Mouse (Mus musculus): ENCODE data around the gene Krt9. TPM values are rescaled to one million over a fixed set of nuclear protein-coding genes. Genes with fewer than 3 reads are reported as not detected.

The Krt9 gene
- total and polyA plus RNA-seq, 3 experiments = not detected

Other genes starting within 250 kb of the Krt9 start
- not detected in 2 replicates for gene Krtap9-5, start 244.8 kb downstream of the Krt9 start, total RNA-seq (2012; rRNA removed)
- not detected for gene Krtap9-5, start 244.8 kb downstream of the Krt9 start, polyA plus RNA-seq (2012; ENCODE audit: insufficient read depth in 1 of 2, insufficient read length in 2 of 2, low read depth in 1 of 2, low replicate concordance in 2 of 2, missing spikeins in 1 of 2)
- gene Krtap29-1, start 214.2 kb downstream of the Krt9 start, total RNA-seq (2012; rRNA removed) = not detected in 2 replicates
- gene Krtap29-1, start 214.2 kb downstream of the Krt9 start, polyA plus RNA-seq (2012; ENCODE audit: insufficient read depth in 1 of 2, insufficient read length in 2 of 2, low read depth in 1 of 2, low replicate concordance in 2 of 2, missing spikeins in 1 of 2) = not detected
- 0.08 TPM in 1 of 2 replicates, not detected in the other for gene Krtap16-1, start 206.6 kb downstream of the Krt9 start, total RNA-seq (2012; rRNA removed)
- not detected for gene Krtap16-1, start 206.6 kb downstream of the Krt9 start, polyA plus RNA-seq (2012; ENCODE audit: insufficient read depth in 1 of 2, insufficient read length in 2 of 2, low read depth in 1 of 2, low replicate concordance in 2 of 2, missing spikeins in 1 of 2)
- gene Krtap17-1, start 199.3 kb downstream of the Krt9 start, total RNA-seq (2012; rRNA removed) = not detected in 2 replicates
- not detected for gene Krtap17-1, start 199.3 kb downstream of the Krt9 start, polyA plus RNA-seq (2012; ENCODE audit: insufficient read depth in 1 of 2, insufficient read length in 2 of 2, low read depth in 1 of 2, low replicate concordance in 2 of 2, missing spikeins in 1 of 2)
- gene Krt33a, start 177.0 kb downstream of the Krt9 start, total RNA-seq (2012; rRNA removed) = not detected in 2 replicates
- not detected for gene Krt33a, start 177.0 kb downstream of the Krt9 start, polyA plus RNA-seq (2012; ENCODE audit: insufficient read depth in 1 of 2, insufficient read length in 2 of 2, low read depth in 1 of 2, low replicate concordance in 2 of 2, missing spikeins in 1 of 2)
- gene Krt33b, start 163.4 kb downstream of the Krt9 start, total RNA-seq (2012; rRNA removed) = not detected in 2 replicates
- not detected for gene Krt33b, start 163.4 kb downstream of the Krt9 start, polyA plus RNA-seq (2012; ENCODE audit: insufficient read depth in 1 of 2, insufficient read length in 2 of 2, low read depth in 1 of 2, low replicate concordance in 2 of 2, missing spikeins in 1 of 2)
- not detected in 2 replicates for gene Krt34, start 151.7 kb downstream of the Krt9 start, total RNA-seq (2012; rRNA removed)
- gene Krt34, start 151.7 kb downstream of the Krt9 start, polyA plus RNA-seq (2012; ENCODE audit: insufficient read depth in 1 of 2, insufficient read length in 2 of 2, low read depth in 1 of 2, low replicate concordance in 2 of 2, missing spikeins in 1 of 2) = not detected
- not detected in 2 replicates for gene Krt31, start 142.7 kb downstream of the Krt9 start, total RNA-seq (2012; rRNA removed)
- not detected for gene Krt31, start 142.7 kb downstream of the Krt9 start, polyA plus RNA-seq (2012; ENCODE audit: insufficient read depth in 1 of 2, insufficient read length in 2 of 2, low read depth in 1 of 2, low replicate concordance in 2 of 2, missing spikeins in 1 of 2)
- gene Krt32, start 105.0 kb downstream of the Krt9 start, total RNA-seq (2012; rRNA removed) = not detected in 2 replicates
- gene Krt32, start 105.0 kb downstream of the Krt9 start, polyA plus RNA-seq (2012; ENCODE audit: insufficient read depth in 1 of 2, insufficient read length in 2 of 2, low read depth in 1 of 2, low replicate concordance in 2 of 2, missing spikeins in 1 of 2) = not detected
- gene Krt35, start 97.0 kb downstream of the Krt9 start, total RNA-seq (2012; rRNA removed) = not detected in 2 replicates
- gene Krt35, start 97.0 kb downstream of the Krt9 start, polyA plus RNA-seq (2012; ENCODE audit: insufficient read depth in 1 of 2, insufficient read length in 2 of 2, low read depth in 1 of 2, low replicate concordance in 2 of 2, missing spikeins in 1 of 2) = not detected
- not detected in 2 replicates for gene Krt36, start 87.6 kb downstream of the Krt9 start, total RNA-seq (2012; rRNA removed)
- not detected for gene Krt36, start 87.6 kb downstream of the Krt9 start, polyA plus RNA-seq (2012; ENCODE audit: insufficient read depth in 1 of 2, insufficient read length in 2 of 2, low read depth in 1 of 2, low replicate concordance in 2 of 2, missing spikeins in 1 of 2)
- gene Krt13, start 71.7 kb downstream of the Krt9 start, total RNA-seq (2012; rRNA removed) = not detected in 2 replicates
- not detected for gene Krt13, start 71.7 kb downstream of the Krt9 start, polyA plus RNA-seq (2012; ENCODE audit: insufficient read depth in 1 of 2, insufficient read length in 2 of 2, low read depth in 1 of 2, low replicate concordance in 2 of 2, missing spikeins in 1 of 2)
- gene Krt15, start 57.3 kb downstream of the Krt9 start, total RNA-seq (2012; rRNA removed) = not detected in 2 replicates
- not detected for gene Krt15, start 57.3 kb downstream of the Krt9 start, polyA plus RNA-seq (2012; ENCODE audit: insufficient read depth in 1 of 2, insufficient read length in 2 of 2, low read depth in 1 of 2, low replicate concordance in 2 of 2, missing spikeins in 1 of 2)
- gene Krt19, start 44.6 kb downstream of the Krt9 start, total RNA-seq (2012; rRNA removed) = not detected in 2 replicates
- gene Krt19, start 44.6 kb downstream of the Krt9 start, polyA plus RNA-seq (2012; ENCODE audit: insufficient read depth in 1 of 2, insufficient read length in 2 of 2, low read depth in 1 of 2, low replicate concordance in 2 of 2, missing spikeins in 1 of 2) = not detected
- not detected in 2 replicates for gene Krt14, start 14.3 kb upstream of the Krt9 start, total RNA-seq (2012; rRNA removed)
- gene Krt14, start 14.3 kb upstream of the Krt9 start, polyA plus RNA-seq (2012; ENCODE audit: insufficient read depth in 1 of 2, insufficient read length in 2 of 2, low read depth in 1 of 2, low replicate concordance in 2 of 2, missing spikeins in 1 of 2) = not detected
- not detected in 2 replicates for gene Krt16, start 55.7 kb upstream of the Krt9 start, total RNA-seq (2012; rRNA removed)
- gene Krt16, start 55.7 kb upstream of the Krt9 start, polyA plus RNA-seq (2012; ENCODE audit: insufficient read depth in 1 of 2, insufficient read length in 2 of 2, low read depth in 1 of 2, low replicate concordance in 2 of 2, missing spikeins in 1 of 2) = not detected
- not detected in 2 replicates for gene Krt17, start 67.8 kb upstream of the Krt9 start, total RNA-seq (2012; rRNA removed)
- gene Krt17, start 67.8 kb upstream of the Krt9 start, polyA plus RNA-seq (2012; ENCODE audit: insufficient read depth in 1 of 2, insufficient read length in 2 of 2, low read depth in 1 of 2, low replicate concordance in 2 of 2, missing spikeins in 1 of 2) = not detected
- not detected in 2 replicates for gene Krt42, start 76.6 kb upstream of the Krt9 start, total RNA-seq (2012; rRNA removed)
- not detected for gene Krt42, start 76.6 kb upstream of the Krt9 start, polyA plus RNA-seq (2012; ENCODE audit: insufficient read depth in 1 of 2, insufficient read length in 2 of 2, low read depth in 1 of 2, low replicate concordance in 2 of 2, missing spikeins in 1 of 2)
- gene Eif1, start 126.6 kb upstream of the Krt9 start, total RNA-seq (2012; rRNA removed) = 320 and 383 TPM in 2 replicates
- 100 to 1,000 TPM; 289 to 926 TPM for gene Eif1, start 126.6 kb upstream of the Krt9 start, polyA plus RNA-seq (2012; ENCODE audit: insufficient read depth in 1 of 2, insufficient read length in 2 of 2, low read depth in 1 of 2, low replicate concordance in 2 of 2, missing spikeins in 1 of 2)
- gene Gast, start 141.2 kb upstream of the Krt9 start, total RNA-seq (2012; rRNA removed) = not detected in 2 replicates
- not detected for gene Gast, start 141.2 kb upstream of the Krt9 start, polyA plus RNA-seq (2012; ENCODE audit: insufficient read depth in 1 of 2, insufficient read length in 2 of 2, low read depth in 1 of 2, low replicate concordance in 2 of 2, missing spikeins in 1 of 2)
- gene Hap1, start 162.9 kb upstream of the Krt9 start, total RNA-seq (2012; rRNA removed) = 6.6 and 10.9 TPM in 2 replicates
- gene Hap1, start 162.9 kb upstream of the Krt9 start, polyA plus RNA-seq (2012; ENCODE audit: insufficient read depth in 1 of 2, insufficient read length in 2 of 2, low read depth in 1 of 2, low replicate concordance in 2 of 2, missing spikeins in 1 of 2) = 10 to 100 TPM in 1 of 2 experiments, not detected in 1; 34.8 TPM
- gene Jup, start 204.5 kb upstream of the Krt9 start, total RNA-seq (2012; rRNA removed) = 1.0 and 1.4 TPM in 2 replicates
- gene Jup, start 204.5 kb upstream of the Krt9 start, polyA plus RNA-seq (2012; ENCODE audit: insufficient read depth in 1 of 2, insufficient read length in 2 of 2, low read depth in 1 of 2, low replicate concordance in 2 of 2, missing spikeins in 1 of 2) = 1 to 10 TPM in 1 of 2 experiments, not detected in 1; 8.5 TPM
- not detected in 2 replicates for gene P3h4, start 221.6 kb upstream of the Krt9 start, total RNA-seq (2012; rRNA removed)
- gene P3h4, start 221.6 kb upstream of the Krt9 start, polyA plus RNA-seq (2012; ENCODE audit: insufficient read depth in 1 of 2, insufficient read length in 2 of 2, low read depth in 1 of 2, low replicate concordance in 2 of 2, missing spikeins in 1 of 2) = under 1 TPM in 1 of 2 experiments, not detected in 1; 0.88 TPM
- gene Fkbp10, start 222.5 kb upstream of the Krt9 start, total RNA-seq (2012; rRNA removed) = 0.19 TPM in 1 of 2 replicates, not detected in the other
- under 1 TPM in 1 of 2 experiments, not detected in 1; 0.28 TPM for gene Fkbp10, start 222.5 kb upstream of the Krt9 start, polyA plus RNA-seq (2012; ENCODE audit: insufficient read depth in 1 of 2, insufficient read length in 2 of 2, low read depth in 1 of 2, low replicate concordance in 2 of 2, missing spikeins in 1 of 2)
- gene Nt5c3b, start 248.6 kb upstream of the Krt9 start, total RNA-seq (2012; rRNA removed) = 58.0 and 61.3 TPM in 2 replicates
- 100 to 1,000 TPM in 1 of 2 experiments, 10 to 100 TPM in 1; 79.2 to 287 TPM for gene Nt5c3b, start 248.6 kb upstream of the Krt9 start, polyA plus RNA-seq (2012; ENCODE audit: insufficient read depth in 1 of 2, insufficient read length in 2 of 2, low read depth in 1 of 2, low replicate concordance in 2 of 2, missing spikeins in 1 of 2)
- 0.56 and 0.65 TPM in 2 replicates for gene Klhl10, start 248.7 kb upstream of the Krt9 start, total RNA-seq (2012; rRNA removed)
- gene Klhl10, start 248.7 kb upstream of the Krt9 start, polyA plus RNA-seq (2012; ENCODE audit: insufficient read depth in 1 of 2, insufficient read length in 2 of 2, low read depth in 1 of 2, low replicate concordance in 2 of 2, missing spikeins in 1 of 2) = under 1 TPM in 1 of 2 experiments, not detected in 1; 0.81 TPM

Data from MEL (cell line).